Mouse (Mus musculus) left cerebral cortex, adult 8-10 months (tissue): ENCODE data around the gene Pecr. TPM values are rescaled to one million over a fixed set of nuclear protein-coding genes. Genes with fewer than 3 reads are reported as not detected.
A peak's percentile ranks its signal among the peaks of the same experiment; 100 is the strongest.

Source experiments
- DNase-seq, 2 experiments: peaks; one replicate each; pipeline ENCODE4 v3.0.0; 2022; ENCODE audit warnings: low spot score in 2 of 2
- total RNA-seq, 4 experiments: library from RNA; stranded (reverse); gene quantifications; 2 replicates each; pipeline ENCODE4 v1.2.4; 2022

Gene Pecr
- total RNA-seq = 1 to 10 TPM; 6.0 to 9.5 (median 6.2) TPM

DNA sequence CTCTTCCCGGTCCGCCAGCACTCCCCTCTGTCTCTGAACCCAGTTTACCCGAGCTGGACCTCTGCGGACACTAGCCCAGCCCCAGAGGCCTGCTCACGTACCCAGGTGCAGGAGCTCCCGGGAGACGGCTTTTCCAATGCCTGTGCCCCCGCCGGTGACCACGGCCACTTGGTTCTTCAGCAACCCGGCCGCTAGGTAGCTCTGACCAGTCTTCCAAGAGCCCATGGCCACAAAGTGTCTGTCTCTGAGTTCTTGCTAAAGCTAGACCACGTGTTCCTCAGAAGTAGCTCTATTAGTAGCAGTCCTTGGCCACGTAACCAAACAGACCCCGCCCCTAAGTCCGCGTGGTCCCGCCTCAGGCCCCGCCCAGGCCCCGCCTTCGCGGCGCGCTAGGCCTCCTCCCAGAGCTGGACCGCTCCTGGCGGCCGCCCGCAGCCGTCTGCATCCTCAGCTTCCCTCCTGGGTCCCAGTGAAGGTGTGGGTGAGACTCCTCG is at the start of gene Pecr, which contains the start of gene Tmem169:
TSS of gene Pecr (minus strand) at position 323 of the 494 bp plus-strand sequence.
TSS of gene Tmem169 (plus strand) at position 378 of the 494 bp plus-strand sequence.
- DNase-seq = peak; percentile 76 to 92

DNA sequence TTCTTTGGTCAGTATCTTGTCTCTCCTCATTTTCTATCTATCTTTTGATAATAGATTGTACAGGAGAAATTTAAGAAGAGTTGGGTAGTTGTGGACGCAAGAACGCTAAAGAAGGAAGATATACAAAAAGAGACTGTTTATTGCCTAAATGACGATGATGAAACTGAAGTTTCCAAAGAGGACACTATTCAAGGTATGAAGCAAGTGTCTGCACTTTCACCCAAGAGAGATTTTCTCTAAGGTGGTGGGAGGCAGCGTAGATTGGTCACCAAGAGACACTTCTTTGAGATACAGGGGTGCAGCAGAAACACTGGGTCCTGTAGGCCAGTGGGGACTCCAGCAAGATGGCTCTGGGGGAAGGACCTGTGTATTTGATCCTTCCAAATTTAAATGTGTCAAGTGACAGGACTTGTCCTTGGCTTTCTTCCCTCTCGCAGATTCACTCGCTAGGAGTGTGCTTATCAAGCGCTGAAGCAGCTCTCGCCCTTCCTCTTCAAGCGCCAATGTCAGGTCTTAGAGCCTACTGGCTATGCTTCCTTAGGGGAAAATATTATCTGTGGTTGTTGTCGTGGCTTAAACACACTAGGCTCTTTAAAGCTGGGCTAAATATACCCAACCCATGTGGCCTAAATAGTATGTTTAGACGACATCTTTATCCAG is 42.2 kb upstream of the Pecr start:
- no peak for DNase-seq

DNA sequence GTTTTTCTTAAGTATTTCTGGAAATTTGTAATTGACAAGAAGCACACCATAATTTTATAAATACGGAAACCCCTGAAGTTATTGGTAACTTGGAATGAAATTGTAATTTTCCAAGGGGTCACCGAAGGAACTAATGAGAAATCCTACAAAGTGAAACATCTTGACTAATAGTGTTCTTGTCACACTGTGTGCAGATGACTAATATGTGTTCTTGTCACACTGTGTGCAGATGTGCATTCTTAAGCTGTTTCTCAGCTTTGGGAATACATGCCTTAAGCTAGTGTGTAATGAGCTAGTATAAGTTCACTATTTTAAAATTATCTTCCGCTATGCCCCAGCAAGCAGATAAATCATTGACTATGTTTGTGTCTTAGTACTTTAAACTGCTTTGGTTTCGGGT is 39.1 kb upstream of the Pecr start:
- no peak for DNase-seq

DNA sequence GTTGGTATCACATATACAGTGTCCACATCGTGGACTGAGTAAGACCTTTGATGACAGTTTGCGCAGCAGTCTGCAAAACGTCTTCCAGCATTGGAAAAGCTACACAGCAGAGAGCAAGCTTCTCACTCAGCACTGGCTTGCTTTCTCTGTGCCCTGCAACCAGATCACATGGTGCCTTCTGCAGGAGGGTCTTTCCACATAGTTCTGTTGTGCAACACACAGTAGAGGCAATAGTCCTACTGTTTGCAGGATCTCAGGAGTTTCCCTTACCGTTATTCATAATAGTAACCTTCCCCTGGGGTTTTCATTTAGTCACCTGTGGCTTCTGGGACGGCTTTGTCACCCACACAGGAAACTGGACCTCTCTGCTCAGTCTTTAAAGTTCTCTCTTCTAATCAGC is 36.6 kb upstream of the Pecr start:
- DNase-seq = no peak

DNA sequence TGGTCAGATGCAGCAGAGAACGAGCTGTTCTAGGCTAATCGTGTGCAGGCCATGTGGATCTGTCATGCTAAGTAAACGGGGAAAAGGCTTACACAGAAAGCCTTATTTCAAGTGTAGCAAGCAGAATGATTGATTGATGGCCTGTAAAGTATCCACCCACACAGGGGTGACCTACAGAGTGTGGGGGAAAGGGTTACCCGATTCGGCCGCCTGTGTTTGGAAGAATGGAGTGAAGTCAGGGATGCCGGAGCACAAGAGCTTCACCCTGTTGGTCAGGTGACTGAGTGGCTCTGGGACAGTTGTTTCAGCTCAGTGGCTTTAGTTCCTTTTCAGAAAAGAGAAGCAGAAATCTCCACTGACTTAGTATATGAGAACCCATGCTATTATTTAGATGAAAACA is 32.8 kb upstream of the Pecr start:
- no peak for DNase-seq

DNA sequence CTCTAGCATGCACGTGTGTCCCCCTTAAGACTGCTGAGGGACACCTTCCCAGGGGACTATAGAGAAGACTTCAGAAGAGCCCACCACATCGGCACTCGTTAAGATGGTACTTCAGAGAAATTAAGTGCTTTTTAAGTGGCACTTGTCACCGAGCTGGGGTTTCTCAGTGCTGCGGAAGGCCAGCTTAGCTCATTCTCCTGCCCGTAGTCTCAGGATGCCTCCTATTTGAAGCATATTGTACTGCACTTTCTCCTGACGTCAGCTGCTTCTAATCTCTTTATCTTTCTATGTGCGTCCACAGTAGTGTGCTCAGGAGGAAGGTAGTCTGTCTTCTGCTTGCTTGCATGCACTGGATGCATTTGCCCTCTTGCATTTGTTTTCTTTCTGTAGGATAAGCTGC is 32.3 kb upstream of the Pecr start:
- no peak for DNase-seq

DNA sequence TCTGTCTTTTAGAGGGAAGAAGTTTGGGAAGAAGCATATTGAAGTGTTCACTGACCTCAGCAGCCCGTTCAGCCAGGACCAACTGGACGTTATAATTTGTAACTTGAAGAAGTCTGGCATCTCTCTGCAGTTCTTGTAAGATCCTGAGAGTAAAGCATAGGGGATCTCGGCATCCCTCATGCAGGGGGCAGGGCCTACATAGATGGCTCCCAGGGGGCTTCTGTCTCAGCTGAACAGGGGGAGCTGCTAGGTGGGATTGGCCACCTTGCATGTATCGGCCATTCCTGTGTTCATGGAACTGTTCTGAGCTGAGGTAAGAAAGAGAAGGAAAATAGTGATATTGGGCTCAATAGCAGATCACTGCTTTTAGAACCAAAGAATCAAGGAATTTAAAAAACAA is 31.3 kb upstream of the Pecr start:
- DNase-seq = no peak

DNA sequence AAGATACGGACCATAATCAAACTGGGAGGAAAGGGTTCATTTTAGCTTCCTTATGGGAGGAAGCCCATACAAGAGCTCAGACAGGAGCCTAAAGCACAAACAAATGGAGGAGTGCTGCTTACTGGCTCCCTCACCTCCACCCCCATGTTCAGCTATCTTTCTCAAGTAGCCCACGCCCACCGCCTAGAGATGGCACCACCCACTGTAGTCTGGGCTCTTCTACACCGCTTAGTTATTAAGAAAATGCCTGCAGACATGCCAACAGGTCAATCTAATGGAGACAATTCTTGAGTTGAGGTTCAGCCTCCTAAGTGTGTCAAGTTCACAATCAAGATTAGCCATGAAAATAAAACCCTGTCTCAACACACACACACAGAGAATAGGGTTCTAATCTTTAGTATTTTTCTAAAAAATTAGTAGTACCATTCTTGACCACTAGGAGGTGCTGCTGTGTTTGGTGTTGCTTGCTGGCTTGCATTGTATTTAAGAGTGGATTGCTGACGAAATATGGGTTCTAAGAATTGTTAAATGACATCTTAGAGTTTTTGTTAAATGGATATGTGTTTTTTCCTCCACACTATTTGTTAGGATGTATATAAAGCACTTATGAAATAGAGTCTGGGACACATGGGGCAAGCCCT is 29.4 kb upstream of the Pecr start:
- DNase-seq = no peak

DNA sequence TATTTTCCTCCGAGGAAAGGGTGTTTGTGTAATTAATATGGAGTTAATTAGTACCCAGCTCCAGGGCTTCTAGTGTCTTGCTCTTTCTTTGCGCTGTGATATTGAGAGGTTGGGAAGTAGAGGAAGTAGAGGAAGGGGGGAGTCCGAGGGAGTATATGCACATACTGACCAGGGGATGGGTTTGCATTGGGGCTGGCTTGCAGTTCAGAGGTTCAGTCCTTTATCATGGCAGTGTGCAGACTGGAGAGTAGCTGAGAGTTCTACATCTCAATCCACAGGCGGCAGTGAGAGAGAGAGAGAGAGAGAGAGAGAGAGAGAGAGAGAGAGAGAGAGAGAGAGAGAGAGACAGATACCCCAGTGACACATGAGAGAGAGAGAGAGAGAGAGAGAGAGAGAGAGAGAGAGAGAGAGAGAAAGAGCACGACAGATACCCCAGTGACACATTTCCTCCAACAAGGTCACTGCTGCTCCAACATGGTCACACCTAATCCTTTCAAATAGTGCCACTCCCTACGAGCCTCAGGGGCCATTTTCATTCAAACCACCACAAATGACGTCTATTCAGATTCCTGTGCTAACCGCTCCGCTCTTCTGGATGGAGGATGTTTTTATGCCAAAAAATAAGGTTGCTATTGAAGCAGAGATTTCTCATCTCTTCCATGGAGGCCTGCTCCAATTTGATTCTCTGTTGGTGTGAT is 28.7 kb upstream of the Pecr start:
- no peak for DNase-seq

DNA sequence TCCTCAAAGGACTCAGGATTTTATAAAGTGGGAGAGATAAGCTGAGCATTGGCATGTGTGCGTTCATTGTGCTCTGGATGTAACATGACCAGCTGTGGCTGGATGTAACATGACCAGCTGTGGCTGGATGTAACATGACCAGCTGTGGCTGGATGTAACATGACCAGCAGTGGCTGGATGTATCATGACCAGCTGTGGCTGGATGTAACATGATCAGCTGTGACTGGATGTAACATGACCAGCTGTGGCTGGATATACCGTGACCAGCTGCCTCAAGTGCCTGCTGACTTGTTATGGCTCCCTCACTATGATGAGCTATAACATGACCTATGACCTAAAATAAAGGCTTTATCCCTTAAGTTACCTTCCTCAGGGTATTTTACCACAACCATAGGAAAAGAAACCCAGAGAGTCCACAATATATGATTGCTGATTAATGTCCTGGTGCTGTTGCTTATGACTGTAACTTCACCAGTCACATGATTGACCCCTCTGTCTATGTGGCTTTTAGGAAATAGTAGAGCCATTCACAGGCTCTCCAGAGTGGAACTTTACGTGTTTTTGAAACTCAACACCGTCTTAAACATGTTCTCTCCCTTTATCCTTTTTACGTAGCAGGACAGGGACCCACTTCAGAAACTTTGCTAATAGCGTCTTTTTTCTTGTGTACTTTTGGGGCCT is 25.8 kb upstream of the Pecr start:
- DNase-seq = no peak

DNA sequence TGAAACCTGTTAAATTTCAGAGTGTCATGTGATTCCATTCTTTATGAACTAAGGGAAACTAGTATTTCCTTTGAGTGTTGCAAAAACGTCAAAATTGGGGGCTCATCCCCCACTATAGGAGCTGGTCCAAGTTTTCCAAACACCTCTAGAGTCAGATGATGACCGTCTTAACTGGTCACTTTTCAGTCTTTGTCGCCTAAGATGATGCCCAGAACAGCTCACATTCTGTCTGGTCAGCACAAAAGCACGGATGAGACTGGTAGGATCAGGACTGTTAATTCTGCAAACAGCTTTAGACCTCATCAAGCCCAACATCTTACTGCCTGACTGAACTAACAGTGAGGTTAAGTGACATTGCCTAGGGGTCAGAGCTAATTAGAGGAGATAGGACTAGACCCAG is 24.8 kb upstream of the Pecr start:
- no peak for DNase-seq

DNA sequence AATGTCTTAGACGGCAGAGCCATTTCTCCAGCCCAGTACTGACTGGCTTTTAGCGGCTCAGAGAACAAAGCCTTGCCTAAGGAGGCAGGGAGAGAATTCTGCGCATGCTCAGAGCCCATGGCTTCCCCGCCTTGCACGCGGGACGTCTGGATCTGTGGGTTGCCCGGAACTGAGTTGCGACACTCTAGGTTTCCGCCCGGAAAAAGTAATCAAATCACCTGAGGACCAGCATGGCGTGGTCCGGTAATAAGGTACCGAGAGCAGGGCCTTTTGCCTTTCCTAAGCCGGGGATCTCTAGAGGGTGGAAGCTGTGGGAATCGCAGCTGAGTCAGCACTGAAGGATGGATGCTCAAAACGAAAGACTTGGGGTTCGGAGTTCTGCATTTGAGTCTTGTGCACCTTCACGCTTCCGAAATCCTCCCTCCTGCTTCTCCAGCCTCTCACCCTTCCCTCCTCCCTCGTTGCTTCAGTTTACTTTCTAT is 23.2 kb upstream of the Pecr start, which contains the start of gene Xrcc5:
TSS of gene Xrcc5 (plus strand) at position 105 of the 482 bp plus-strand sequence.
- peak; percentile 84 to 91 for DNase-seq

DNA sequence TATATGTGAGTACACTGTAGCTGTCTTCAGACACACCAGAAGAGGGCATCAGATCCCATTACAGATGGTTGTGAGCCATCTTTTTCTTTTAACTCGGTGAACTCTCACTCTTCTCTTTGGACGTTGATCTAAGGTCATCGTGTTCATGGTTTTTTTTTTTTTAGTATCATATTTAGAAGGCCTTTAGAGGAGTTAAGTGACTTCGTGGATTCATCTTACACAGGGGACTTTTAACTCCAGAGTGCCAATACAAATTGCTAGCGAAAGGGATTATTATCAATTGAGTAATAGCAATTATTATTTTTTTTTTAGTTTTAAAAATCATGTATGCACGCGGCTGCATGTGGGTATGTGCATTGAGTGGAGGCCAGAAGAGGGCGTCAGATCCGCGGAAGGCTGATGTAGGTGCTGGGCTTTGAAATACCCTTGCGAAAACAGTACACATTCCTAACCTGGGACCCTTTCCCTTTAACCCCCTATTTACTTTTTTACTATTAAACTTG is 22.6 kb upstream of the Pecr start:
- DNase-seq = no peak

DNA sequence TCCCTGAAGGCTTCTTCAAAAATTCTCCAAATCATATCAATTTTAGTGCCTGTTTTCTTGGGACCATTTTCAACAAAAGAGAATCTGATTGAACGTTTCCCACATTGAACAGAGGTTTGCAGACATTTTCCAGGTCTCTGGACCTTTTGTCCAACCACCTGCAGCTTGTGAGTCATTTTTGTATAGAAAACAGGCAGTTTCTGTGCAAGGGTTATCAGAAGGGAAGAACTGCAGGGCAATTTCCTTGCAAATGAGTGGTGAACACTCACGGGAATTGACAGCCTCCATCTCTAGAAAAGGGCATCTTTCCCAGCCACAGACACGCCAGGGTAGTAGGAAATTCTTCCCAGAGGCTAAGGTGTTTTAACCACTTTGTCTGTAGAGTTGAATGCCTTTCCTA is 22.1 kb upstream of the Pecr start:
- DNase-seq = no peak

DNA sequence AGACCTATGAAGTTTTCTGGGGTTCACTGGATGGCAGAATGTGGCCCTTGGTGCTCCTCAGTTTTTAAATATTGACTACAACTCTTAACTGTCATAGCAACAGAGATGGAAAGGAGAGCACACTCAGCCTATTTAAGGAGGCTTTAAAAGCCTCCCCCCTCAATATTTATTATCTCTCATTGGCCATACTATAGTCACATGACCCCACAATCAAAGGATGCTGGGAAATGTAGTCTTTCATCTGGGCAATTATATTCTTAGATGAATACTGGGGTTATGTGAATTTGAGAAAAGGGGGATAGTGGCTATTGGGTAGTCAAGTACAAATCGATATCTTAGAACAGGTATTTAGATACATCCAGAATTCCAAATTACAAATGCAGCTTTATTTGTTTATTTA is 17.7 kb upstream of the Pecr start:
- no peak for DNase-seq

DNA sequence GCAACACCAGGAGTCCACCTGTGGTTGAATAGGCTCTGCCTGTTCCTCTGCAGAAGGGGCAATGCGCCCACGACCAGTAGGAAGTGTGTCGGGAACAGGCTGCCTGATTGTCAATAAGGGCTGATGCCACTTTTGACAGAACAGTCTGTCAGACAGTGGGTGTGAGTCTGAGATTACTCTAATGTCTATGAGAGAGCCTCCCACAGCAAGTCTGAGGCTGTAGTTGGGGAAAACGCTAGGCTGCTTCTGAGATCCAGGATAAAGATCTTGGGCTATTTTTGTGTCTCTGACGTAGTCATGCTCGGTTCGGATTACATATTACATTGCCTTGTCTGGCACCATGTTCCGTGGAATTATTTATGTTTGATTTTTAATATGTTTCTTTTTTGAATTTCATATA is 11.6 kb upstream of the Pecr start:
- peak in 1 of 2 experiments; percentile 22 for DNase-seq

DNA sequence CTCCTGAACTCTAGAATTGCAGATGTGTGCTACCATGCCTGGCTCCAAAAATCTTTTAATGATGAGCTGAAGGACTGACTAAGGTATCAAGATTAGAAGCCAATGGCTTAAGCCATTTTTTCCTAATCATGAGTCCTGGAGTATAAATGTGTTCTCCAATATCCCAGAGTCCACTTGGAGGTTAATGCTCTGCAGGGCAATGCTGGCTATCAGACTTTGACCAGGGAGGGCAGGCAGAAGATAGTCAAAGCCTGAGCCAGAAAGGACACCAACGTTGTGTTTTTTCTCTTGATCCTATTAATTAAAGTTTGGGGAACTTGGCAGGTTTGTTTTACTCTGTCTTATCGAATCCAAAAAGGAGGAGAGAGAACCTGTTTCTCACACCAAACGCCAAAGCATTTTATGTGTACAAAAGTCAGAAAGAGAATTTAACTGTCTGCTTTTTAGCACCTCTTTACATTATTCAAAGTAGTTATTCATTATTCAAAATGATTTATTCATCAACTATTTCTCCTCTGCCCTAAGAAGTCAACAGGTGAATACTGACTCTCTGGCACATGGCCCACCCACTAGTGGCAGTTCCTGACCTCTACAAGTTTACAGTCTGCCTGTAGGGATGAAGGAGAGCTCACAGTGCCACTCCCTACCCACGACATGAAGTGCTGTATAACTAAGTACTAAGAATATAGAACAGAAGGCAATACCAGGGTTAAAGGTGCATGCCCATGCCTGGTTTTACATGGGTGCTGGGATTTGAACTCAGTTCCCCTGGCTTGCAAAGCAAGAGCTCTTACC is 10.0 kb upstream of the Pecr start:
- no peak for DNase-seq

DNA sequence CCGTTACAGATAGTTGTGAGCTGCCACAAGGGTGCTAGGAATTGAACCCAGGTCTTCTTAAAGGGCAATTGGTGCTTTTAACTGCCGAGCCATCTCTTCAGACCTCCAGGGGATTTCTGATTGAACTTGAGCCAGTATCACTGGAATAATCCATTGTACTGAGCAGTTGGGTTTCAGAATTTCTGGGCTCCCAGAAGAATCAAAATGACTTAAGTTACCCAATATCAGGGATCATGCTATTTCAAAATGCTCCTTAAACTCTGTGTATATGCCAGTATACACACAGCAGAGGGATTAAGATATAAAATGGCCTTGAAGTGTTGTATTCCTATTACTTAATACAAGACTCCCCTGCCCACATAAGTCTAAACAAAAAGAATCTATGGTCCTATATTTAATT is 7.8 kb upstream of the Pecr start:
- no peak for DNase-seq

DNA sequence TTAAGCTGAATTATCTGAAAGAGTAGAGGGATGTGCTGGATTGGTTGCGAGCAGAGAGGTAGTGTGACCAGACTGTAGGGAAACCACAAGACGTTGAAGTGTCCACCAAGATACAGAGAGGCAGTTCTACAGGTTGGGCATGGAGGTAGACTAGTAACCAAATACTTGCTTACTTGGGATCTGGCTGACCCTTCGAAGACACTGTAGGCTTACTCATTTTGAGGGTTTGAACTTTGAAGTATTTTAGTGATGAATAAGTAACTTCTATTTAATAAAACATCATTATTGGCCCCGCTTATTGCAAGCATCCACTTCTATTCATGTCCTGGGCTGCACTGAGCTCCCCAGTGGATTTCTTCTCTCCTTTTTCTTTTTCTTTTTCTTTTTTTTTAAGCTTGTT is 7.3 kb upstream of the Pecr start:
- DNase-seq = no peak

DNA sequence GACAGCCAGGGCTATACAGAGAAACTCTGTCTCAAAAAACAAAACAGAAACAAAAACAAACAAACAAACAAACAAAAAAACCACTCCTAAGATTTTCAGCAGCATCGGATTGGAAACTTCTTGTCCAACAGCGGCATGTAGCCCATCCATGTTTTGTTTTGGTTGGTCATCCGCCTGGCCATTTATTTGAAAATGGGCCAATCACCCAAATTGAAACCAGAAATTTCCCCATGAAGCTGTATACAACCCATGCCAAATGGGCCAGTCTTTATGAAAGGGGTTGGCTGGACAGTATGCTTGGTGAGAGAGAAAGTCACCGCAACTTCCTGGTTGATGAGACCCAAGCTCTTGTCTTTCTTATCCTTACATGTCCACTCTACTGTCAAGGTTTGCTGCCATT is 6.8 kb upstream of the Pecr start:
- no peak for DNase-seq
